Mouse (Mus musculus) testis, adult 2 months (tissue): ENCODE measurements around the gene Serpina3i.

ENCODE experiments used
- CTCF ChIP-seq: fragments of 200-500 bp; IDR thresholded peaks from 2 replicates; pipeline ENCODE4 v1.5.1; 2012; ENCODE audit warnings: low read depth, mild to moderate bottlenecking, inconsistent platforms, low read length, moderate library complexity; ENCODE audit not compliant: control insufficient read depth, insufficient read depth, insufficient replicate concordance
- POLR2A ChIP-seq: fragments of 200-500 bp; IDR thresholded peaks from 2 replicates; pipeline ENCODE4 v1.6.1; 2012; ENCODE audit warnings: low read depth, mild to moderate bottlenecking, inconsistent platforms, low read length, moderate library complexity; ENCODE audit not compliant: control insufficient read depth

GRCm38 (mm10) chr12:104289872-104290271 is 26.9 kb downstream of the Serpina3i start:
- TF ChIP-seq CTCF (no peak), POLR2A (no peak)
